Mouse (Mus musculus): ENCODE measurements at regions not wholly inside any gene's neighbourhood (a gene's known extent, or its start where the extent isn't known, plus 50 kb on each side); places are given as distances from the start of the nearest gene placed in this dataset.

DNA sequence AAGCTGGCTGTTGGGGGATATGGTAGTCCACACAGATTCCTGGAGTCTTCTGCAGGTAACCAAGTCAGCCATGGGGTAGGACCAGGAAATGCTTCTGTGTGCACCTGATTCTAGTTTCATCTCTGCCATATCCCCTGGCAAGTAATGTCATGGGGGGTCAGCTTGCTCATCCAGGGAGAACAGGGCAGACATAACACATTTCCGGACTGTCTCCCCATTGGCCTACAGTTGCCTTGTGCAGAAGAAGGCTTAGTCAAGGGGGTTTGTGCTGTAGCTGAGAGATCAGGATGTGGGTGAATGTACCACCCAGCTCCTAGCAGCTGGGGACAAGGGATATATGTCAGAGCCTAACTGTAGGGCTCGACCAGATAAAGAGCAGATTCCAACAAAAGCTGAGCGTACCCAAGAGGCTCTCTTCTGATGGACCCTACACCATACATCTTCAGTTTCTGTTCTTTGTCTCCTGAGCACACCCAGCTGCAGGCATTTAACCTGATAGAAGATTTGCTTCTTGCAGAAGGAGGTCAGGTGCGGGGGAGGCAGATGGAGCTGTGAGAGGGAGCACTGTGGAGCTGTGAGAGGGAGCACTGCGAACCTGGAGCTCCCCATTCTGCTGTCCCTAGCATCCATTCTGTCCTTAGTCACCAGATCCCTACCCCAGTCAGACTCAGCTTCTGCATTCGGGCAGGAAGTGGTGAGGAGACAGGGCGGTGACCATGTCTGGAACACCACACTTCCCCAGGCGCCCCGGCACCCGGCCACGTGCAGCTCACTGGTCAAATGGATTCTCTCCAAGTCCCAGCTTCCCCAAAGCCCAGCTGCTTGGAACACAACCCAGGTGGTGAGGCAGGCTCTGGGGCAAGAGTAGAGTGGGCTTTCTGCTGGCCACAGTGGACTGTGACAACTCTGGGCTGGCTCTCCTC is 88.9 kb upstream of the Mef2a start:
- no peak for TF ChIP-seq CTCF (IDR thresholded peaks at IDR 0.05; ENCODE audit: low read depth)
- no peak for TF ChIP-seq EP300 (IDR thresholded peaks at IDR 0.05; ENCODE audit: low read depth)

All from liver, embryonic 14.5 days (tissue).